Mouse (Mus musculus) forebrain, embryonic 14.5 days (tissue): ENCODE data around the gene Gm42906. TPM values are rescaled to one million over a fixed set of nuclear protein-coding genes. Genes with fewer than 3 reads are reported as not detected.
A peak's percentile ranks its signal among the peaks of the same experiment; 100 is the strongest.

Experiments
- ATAC-seq: fragments of 200-750 bp; cut with Nextera tagmentation; 2 replicates; pipeline ENCODE4 v1.8.0; 2017; ENCODE audit warnings: mild to moderate bottlenecking, moderate library complexity
- DNase-seq: peaks from one replicate; pipeline ENCODE4 v3.0.0-alpha.2; 2015; ENCODE audit warnings: low spot score
- H3K27ac ChIP-seq: fragments of 300-500 bp; sonication (generic); 2 replicates; pipeline ENCODE4 v1.5.1; 2014; ENCODE audit warnings: low read depth, mild to moderate bottlenecking, control low read depth, low read length, moderate library complexity
- H3K27me3 ChIP-seq: fragments of 300-500 bp; sonication (generic); replicated peaks from 2 replicates; pipeline ENCODE4 v1.6.1; 2014; ENCODE audit warnings: low read length, control low read depth, mixed read lengths; ENCODE audit not compliant: control insufficient read depth, insufficient read depth
- H3K36me3 ChIP-seq: fragments of 300-500 bp; sonication (generic); 2 replicates; pipeline ENCODE4 v1.6.1; 2014; ENCODE audit warnings: low read length, control low read depth; ENCODE audit not compliant: control insufficient read depth, insufficient read depth
- H3K4me1 ChIP-seq: fragments of 300-500 bp; sonication (generic); 2 replicates; pipeline ENCODE4 v1.6.1; 2014; ENCODE audit warnings: antibody characterized with exemption, low read length, control low read depth; ENCODE audit not compliant: control insufficient read depth, insufficient read depth
- H3K4me2 ChIP-seq: fragments of 300-500 bp; sonication (generic); 2 replicates; pipeline ENCODE4 v1.6.1; 2014; ENCODE audit warnings: mild to moderate bottlenecking, control low read depth, low read length
- H3K4me3 ChIP-seq: fragments of 300-500 bp; sonication (generic); 2 replicates; pipeline ENCODE4 v1.5.1; 2014; ENCODE audit warnings: low read depth, low read length, control low read depth
- H3K9ac ChIP-seq: fragments of 300-500 bp; sonication (generic); 2 replicates; pipeline ENCODE4 v1.6.1; 2014; ENCODE audit warnings: mild to moderate bottlenecking, low read length, control low read depth, moderate library complexity
- H3K9me3 ChIP-seq: fragments of 300-500 bp; sonication (generic); replicated peaks from 2 replicates; pipeline ENCODE4 v1.6.1; 2016; ENCODE audit warnings: low read length, control low read depth, mixed read lengths; ENCODE audit not compliant: control insufficient read depth
- WGBS: fragments of 180-500 bp; shearing (Covaris S2); extraction: QIAGEN DNeasy Blood & Tissue Kit; methylation state at CpG from one replicate; pipeline ENCODE4 v1.1.7; 2014; 5-methylcytosine and 5-hydroxymethylcytosine counted together
- polyA plus RNA-seq: library from polyadenylated mRNA; unstranded; fragments of >200 nt; fragmentation: Nextera tagmentation; extraction: Ambion mirVana; gene quantifications from 2 replicates; pipeline ENCODE4 v1.2.1, GENCODE M21; 2014

Gene Gm42906
- polyA plus RNA-seq, 1 experiment from 2014 or later: not detected

GRCm38 (mm10) chr5:151245571-151245970 lies 182.4 kb downstream of the Gm42906 start:
- Histone ChIP-seq H3K9ac (no peak overlapping the region), H3K4me3 (no peak overlapping the region), H3K4me1 (no peaks in the 10 kb centered on the region), H3K4me2 (no peak overlapping the region), H3K27ac (no peak overlapping the region), H3K9me3 (no peaks in the 10 kb centered on the region), H3K36me3 (no peaks in the 10 kb centered on the region), H3K27me3 (no peaks in the 10 kb centered on the region)
- 92% methylated on average over 5 of the region's 5 CpGs for WGBS
- ATAC-seq: no peak
- no peak for DNase-seq

GRCm38 (mm10) chr5:151238730-151239129 lies 189.2 kb downstream of the Gm42906 start:
- no peak overlapping the region for H3K4me3 ChIP-seq
- no peaks in the 10 kb centered on the region for H3K4me1 ChIP-seq
- no peak overlapping the region for H3K27ac ChIP-seq
- H3K4me2 ChIP-seq: no peak overlapping the region
- 80% methylated on average over 9 of the region's 9 CpGs for WGBS
- H3K9ac ChIP-seq: no peak overlapping the region
- H3K27me3 ChIP-seq: 0 out of 2 replicates have a peak, but pooled peaks cover 3% of the 10 kb centered on the region
- ATAC-seq (no peak), DNase-seq (no peak)
- no peaks in the 10 kb centered on the region for H3K9me3 ChIP-seq
- no peaks in the 10 kb centered on the region for H3K36me3 ChIP-seq

- DNase-seq (no peak), ATAC-seq (no peak)
- peaks cover 5% of the 10 kb centered on the region; the same call in 1 of the 2 replicates for H3K27me3 ChIP-seq
Measured at GRCm38 (mm10) chr5:151236411-151236810, 191.6 kb downstream of the Gm42906 start.

GRCm38 (mm10) chr5:151233400-151234031 lies 194.4 kb downstream of the Gm42906 start, which contains the start of gene Stard13:
Gene Stard13, minus strand, starts transcription at chr5:151233836.
- Histone ChIP-seq H3K27ac (no peak within 1 kb of the TSS), H3K4me3 (peak within 1 kb of the TSS; percentile 46), H3K4me2 (peak within 1 kb of the TSS; percentile 90), H3K36me3 (no peaks in the 10 kb centered on the region), H3K27me3 (peaks cover 5% of the 10 kb centered on the region; the same call in 1 of the 2 replicates), H3K4me1 (peaks cover 6% of the 10 kb centered on the region; the same call in 1 of the 2 replicates), H3K9me3 (no peaks in the 10 kb centered on the region), H3K9ac (peak within 1 kb of the TSS; percentile 62)
- ATAC-seq (peak; percentile 69), DNase-seq (peak; percentile 49)
- under 1% methylated on average over 48 of the region's 49 CpGs for WGBS

More at GRCm38 (mm10) chr5:151236411-151236810, 191.6 kb downstream of the Gm42906 start:
- Histone ChIP-seq H3K27ac (no peak overlapping the region), H3K4me2 (no peak overlapping the region), H3K4me1 (peaks cover 6% of the 10 kb centered on the region; the same call in 1 of the 2 replicates), H3K36me3 (no peaks in the 10 kb centered on the region), H3K9ac (no peak overlapping the region), H3K4me3 (no peak overlapping the region), H3K9me3 (no peaks in the 10 kb centered on the region)
- WGBS: 73% methylated on average over 5 of the region's 5 CpGs

- no peaks in the 10 kb centered on the region for H3K36me3 ChIP-seq
- no peak for DNase-seq
- no peak overlapping the region for H3K27ac ChIP-seq
- ATAC-seq: no peak
- no peak overlapping the region for H3K9ac ChIP-seq
- H3K9me3 ChIP-seq: no peaks in the 10 kb centered on the region
- 21% methylated on average over 12 of the region's 13 CpGs for WGBS
- H3K4me1 ChIP-seq: peaks cover 6% of the 10 kb centered on the region; the same call in 1 of the 2 replicates
- peak overlapping the region; percentile 90 for H3K4me2 ChIP-seq
- H3K27me3 ChIP-seq: peaks cover 5% of the 10 kb centered on the region; the same call in 1 of the 2 replicates
- H3K4me3 ChIP-seq: peak overlapping the region; percentile 46
Measured at GRCm38 (mm10) chr5:151232576-151233299, 195.2 kb downstream of the Gm42906 start.

GRCm38 (mm10) chr5:151231861-151232260 lies 196.1 kb downstream of the Gm42906 start:
- Histone ChIP-seq H3K4me3 (no peak overlapping the region), H3K4me2 (no peak overlapping the region), H3K9me3 (no peaks in the 10 kb centered on the region), H3K4me1 (peaks cover 6% of the 10 kb centered on the region; the same call in 1 of the 2 replicates), H3K27ac (no peak overlapping the region), H3K36me3 (no peaks in the 10 kb centered on the region), H3K27me3 (peaks cover 5% of the 10 kb centered on the region; the same call in 1 of the 2 replicates), H3K9ac (no peak overlapping the region)
- DNase-seq: no peak
- WGBS: 91% methylated on average over 7 of the region's 7 CpGs
- ATAC-seq: no peak

- Histone ChIP-seq H3K4me2 (no peak overlapping the region), H3K9me3 (no peaks in the 10 kb centered on the region), H3K36me3 (no peaks in the 10 kb centered on the region), H3K9ac (no peak overlapping the region), H3K4me3 (no peak overlapping the region), H3K4me1 (peaks cover 6% of the 10 kb centered on the region; the same call in 1 of the 2 replicates), H3K27ac (no peak overlapping the region), H3K27me3 (peaks cover 5% of the 10 kb centered on the region; the same call in 1 of the 2 replicates)
- 86% methylated on average over 4 of the region's 4 CpGs for WGBS
- ATAC-seq (no peak), DNase-seq (no peak)
Measured at GRCm38 (mm10) chr5:151231411-151231810, 196.6 kb downstream of the Gm42906 start.

- no peak for ATAC-seq
- Histone ChIP-seq H3K4me3 (no peak overlapping the region), H3K9ac (no peak overlapping the region), H3K27me3 (peaks cover 5% of the 10 kb centered on the region; the same call in 1 of the 2 replicates), H3K36me3 (no peaks in the 10 kb centered on the region), H3K27ac (no peak overlapping the region), H3K4me2 (no peak overlapping the region), H3K9me3 (no peaks in the 10 kb centered on the region), H3K4me1 (peaks cover 6% of the 10 kb centered on the region; the same call in 1 of the 2 replicates)
- DNase-seq: no peak
- WGBS: 90% methylated on average over 4 of the region's 4 CpGs
Measured at GRCm38 (mm10) chr5:151230427-151230826, 197.5 kb downstream of the Gm42906 start.
